Mouse (Mus musculus) MEL (cell line): Measurements from ENCODE around the gene Atp10a. TPM values are rescaled to one million over a fixed set of nuclear protein-coding genes. Genes with fewer than 3 reads are reported as not detected.

Source experiments
- DNase-seq: peaks from one replicate; pipeline ENCODE4 v3.0.0; 2011; ENCODE audit warnings: low read depth, low spot score
- H3K27ac ChIP-seq: 2 replicates; pipeline ENCODE4 v1.5.1; 2012; ENCODE audit warnings: low read depth, mild to moderate bottlenecking, control low read depth, low read length, moderate library complexity; ENCODE audit not compliant: control insufficient read depth
- H3K27me3 ChIP-seq, 2 experiments: fragments of 150-350 bp in 1 of 2; sonication (generic) in 1 of 2; 2 replicates each; pipeline ENCODE4 v1.6.1; 2012; ENCODE audit warnings: low read length in 2 of 2, mild to moderate bottlenecking in 2 of 2, improper control_type of control experiment in 1 of 2, moderate library complexity in 1 of 2; ENCODE audit not compliant: insufficient read depth in 2 of 2, control insufficient read depth in 1 of 2
- H3K36me3 ChIP-seq, 2 experiments: 2 replicates each; pipeline ENCODE4 v1.6.1; 2012 to 2014; ENCODE audit warnings: low read length in 2 of 2, improper control_type of control experiment in 1 of 2, inconsistent platforms in 1 of 2, mild to moderate bottlenecking in 1 of 2; ENCODE audit not compliant: insufficient read depth in 2 of 2, control insufficient read depth in 1 of 2
- H3K4me1 ChIP-seq, 2 experiments: fragments of 150-350 bp in 1 of 2; sonication (generic) in 1 of 2; 2 replicates each; pipeline ENCODE4 v1.6.1; 2012; ENCODE audit warnings: low read length in 2 of 2, improper control_type of control experiment in 1 of 2, mild to moderate bottlenecking in 1 of 2; ENCODE audit not compliant: insufficient read depth in 2 of 2, control insufficient read depth in 1 of 2
- H3K4me3 ChIP-seq, 2 experiments: fragments of 150-350 bp in 1 of 2; sonication (generic) in 1 of 2; 2 replicates each; pipeline ENCODE4 v1.5.1; 2012; ENCODE audit warnings: low read depth in 2 of 2, low read length in 2 of 2, mild to moderate bottlenecking in 2 of 2, moderate library complexity in 2 of 2, control low read depth in 1 of 2, improper control_type of control experiment in 1 of 2; ENCODE audit not compliant: control insufficient read depth in 1 of 2, insufficient read depth in 1 of 2
- H3K79me2 ChIP-seq: 2 replicates; pipeline ENCODE4 v1.6.1; 2012; ENCODE audit warnings: mild to moderate bottlenecking, low read length, moderate library complexity; ENCODE audit not compliant: control insufficient read depth, poor library complexity, insufficient read depth
- H3K9ac ChIP-seq: 2 replicates; pipeline ENCODE4 v1.6.1; 2012; ENCODE audit warnings: low read depth, mild to moderate bottlenecking, control low read depth, low read length, moderate library complexity; ENCODE audit not compliant: control insufficient read depth, poor library complexity, severe bottlenecking
- H3K9me3 ChIP-seq: fragments of 150-350 bp; sonication (generic); replicated peaks from 2 replicates; pipeline ENCODE4 v1.6.1; 2012; ENCODE audit warnings: mild to moderate bottlenecking, low read length, improper control_type of control experiment, moderate library complexity; ENCODE audit not compliant: insufficient read depth
- CHD1 ChIP-seq: IDR thresholded peaks from 2 replicates; pipeline ENCODE4 v1.6.1; 2012; ENCODE audit warnings: low read depth, mild to moderate bottlenecking, inconsistent platforms, low read length, improper control_type of control experiment
- ELF1 ChIP-seq: IDR thresholded peaks from 2 replicates; pipeline ENCODE4 v1.6.1; 2014; ENCODE audit warnings: low read depth, mild to moderate bottlenecking, inconsistent platforms, low read length, improper control_type of control experiment, moderate library complexity
- MAFK ChIP-seq: IDR thresholded peaks from 2 replicates; pipeline ENCODE4 v1.6.1; 2011; ENCODE audit warnings: low read depth, mild to moderate bottlenecking, low read length, improper control_type of control experiment, borderline replicate concordance
- MAX ChIP-seq: IDR thresholded peaks from 2 replicates; pipeline ENCODE4 v1.6.1; 2011; ENCODE audit warnings: low read length, improper control_type of control experiment
- MAZ ChIP-seq: IDR thresholded peaks from 2 replicates; pipeline ENCODE4 v1.6.1; 2012; ENCODE audit warnings: low read depth, mild to moderate bottlenecking, inconsistent platforms, low read length, improper control_type of control experiment
- MYB ChIP-seq: IDR thresholded peaks from 2 replicates; pipeline ENCODE4 v1.6.1; 2011; ENCODE audit warnings: mild to moderate bottlenecking, low read depth, low read length, improper control_type of control experiment
- MYC ChIP-seq: IDR thresholded peaks from 2 replicates; pipeline ENCODE4 v1.6.1; 2011; ENCODE audit warnings: low read depth, mild to moderate bottlenecking, low read length, improper control_type of control experiment, moderate library complexity
- NELFE ChIP-seq: IDR thresholded peaks from 2 replicates; pipeline ENCODE4 v1.6.1; 2011; ENCODE audit warnings: low read depth, low read length, improper control_type of control experiment
- RCOR1 ChIP-seq: IDR thresholded peaks from 2 replicates; pipeline ENCODE4 v1.6.1; 2012; ENCODE audit warnings: low read depth, mild to moderate bottlenecking, inconsistent platforms, low read length, improper control_type of control experiment
- SIN3A ChIP-seq: IDR thresholded peaks from 2 replicates; pipeline ENCODE4 v1.6.1; 2012; ENCODE audit warnings: low read length, improper control_type of control experiment, inconsistent platforms
- TAL1 ChIP-seq: IDR thresholded peaks from 2 replicates; pipeline ENCODE4 v1.6.1; 2012; ENCODE audit warnings: mild to moderate bottlenecking, inconsistent platforms, low read length, moderate library complexity, mixed read lengths
- TBP ChIP-seq: IDR thresholded peaks from 2 replicates; pipeline ENCODE4 v1.8.0; 2011; ENCODE audit warnings: low read depth, low read length, improper control_type of control experiment
- TCF12 ChIP-seq: IDR thresholded peaks from 2 replicates; pipeline ENCODE4 v1.6.1; 2014; ENCODE audit warnings: low read depth, mild to moderate bottlenecking, inconsistent platforms, low read length, improper control_type of control experiment, moderate library complexity
- UBTF ChIP-seq: IDR thresholded peaks from 2 replicates; pipeline ENCODE4 v1.6.1; 2012; ENCODE audit warnings: low read depth, mild to moderate bottlenecking, inconsistent platforms, low read length, improper control_type of control experiment, moderate library complexity, borderline replicate concordance; ENCODE audit not compliant: insufficient read depth
- USF1 ChIP-seq: IDR thresholded peaks from 2 replicates; pipeline ENCODE4 v1.6.1; 2014; ENCODE audit warnings: low read depth, mild to moderate bottlenecking, inconsistent platforms, low read length, improper control_type of control experiment, moderate library complexity
- ZKSCAN1 ChIP-seq: IDR thresholded peaks from 2 replicates; pipeline ENCODE4 v1.6.1; 2012; ENCODE audit warnings: low read depth, mild to moderate bottlenecking, inconsistent platforms, low read length, improper control_type of control experiment, moderate library complexity
- ZMIZ1 ChIP-seq: IDR thresholded peaks from 2 replicates; pipeline ENCODE4 v1.6.1; 2012; ENCODE audit warnings: low read depth, mild to moderate bottlenecking, inconsistent platforms, low read length, improper control_type of control experiment, moderate library complexity
- ZNF384 ChIP-seq: IDR thresholded peaks from 2 replicates; pipeline ENCODE4 v1.6.1; 2012; ENCODE audit warnings: low read depth, mild to moderate bottlenecking, inconsistent platforms, low read length, improper control_type of control experiment
- polyA plus RNA-seq, 2 experiments: library from polyadenylated mRNA; stranded (reverse) in 1 of 2; unstranded in 1 of 2; fragments of >175 nt in 1 of 2; fragments of >200 nt in 1 of 2; gene quantifications; 2 replicates each; pipeline versions ENCODE4 v1.2.1 to v1.2.4; 2012; ENCODE audit warnings: low replicate concordance in 2 of 2, low read depth in 1 of 2; ENCODE audit not compliant: insufficient read length in 2 of 2, insufficient read depth in 1 of 2, missing spikeins in 1 of 2
- total RNA-seq: library from RNA; depleted of rRNA; stranded (reverse); fragments of 300-350 nt; gene quantifications from 2 replicates; pipeline ENCODE4 v1.2.3, GENCODE M21; 2012; rRNA removed

Atp10a gene
- not detected in 2 replicates for total RNA-seq
- polyA plus RNA-seq = not detected

DNA sequence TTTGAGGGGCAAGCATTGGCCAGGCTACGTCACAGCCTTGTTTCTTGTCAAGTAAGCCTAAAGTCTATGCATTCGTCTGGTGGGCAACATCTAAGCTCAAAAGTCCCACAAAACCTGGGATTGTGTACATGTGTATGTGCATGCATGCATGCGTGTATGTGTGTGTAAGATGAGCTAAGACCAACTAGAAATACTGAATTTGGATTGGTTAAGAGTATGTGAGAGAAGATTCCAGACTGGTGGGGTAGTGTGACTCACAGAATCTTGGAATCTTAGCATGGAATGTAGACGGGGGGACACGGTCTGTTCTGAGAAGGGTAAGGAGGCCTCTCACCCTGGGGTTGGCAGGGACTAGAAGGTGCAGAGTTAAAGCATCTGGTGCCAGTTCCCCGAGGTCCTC, at the start of gene Atp10a:
Atp10a (plus strand) TSS at position 301 of the 400 bp plus-strand sequence.
- TF ChIP-seq SIN3A = no peak
- no peak for TF ChIP-seq MAFK
- no peak for TF ChIP-seq ZNF384
- no peak for TF ChIP-seq ELF1
- no peak for TF ChIP-seq USF1
- TF ChIP-seq MYB = no peak
- no peak for TF ChIP-seq ZMIZ1
- TF ChIP-seq ZKSCAN1 = no peak
- no peak for TF ChIP-seq TBP
- no peak for TF ChIP-seq MAX
- no peak for TF ChIP-seq MAZ
- TF ChIP-seq TCF12 = no peak
- no peak for TF ChIP-seq MYC
- TF ChIP-seq CHD1 = no peak
- TF ChIP-seq TAL1 = no peak
- no peak for TF ChIP-seq NELFE
- no peaks in the 10 kb centered on the region for H3K27me3 ChIP-seq

DNA sequence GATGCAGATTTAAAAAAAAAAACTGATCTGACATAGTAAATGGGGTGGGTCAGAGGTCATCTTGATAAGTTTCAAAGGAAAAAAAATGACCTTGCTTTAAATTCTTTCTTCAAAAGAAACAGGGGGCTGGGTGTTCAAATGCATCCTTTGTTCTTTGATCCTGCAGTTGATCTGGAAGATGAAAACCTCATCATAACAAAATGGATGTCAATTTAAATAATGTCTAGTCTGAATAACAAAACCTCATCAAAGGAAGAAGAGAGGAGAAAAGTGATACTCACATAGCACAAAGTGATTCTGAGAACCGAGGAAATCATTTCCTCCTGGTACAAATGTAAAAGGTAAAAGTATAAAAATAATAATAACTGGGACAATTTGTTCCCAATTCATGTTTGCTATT, 37.9 kb upstream of the Atp10a start:
- TF ChIP-seq UBTF (no peak), RCOR1 (no peak)
- Histone ChIP-seq H3K9me3 (no peaks in the 10 kb centered on the region), H3K27ac (no peak overlapping the region), H3K9ac (no peak overlapping the region), H3K4me1 (no peaks in the 10 kb centered on the region), H3K4me3 (no peak overlapping the region), H3K79me2 (no peaks in the 10 kb centered on the region), H3K36me3 (no peaks in the 10 kb centered on the region), H3K27me3 (no peaks in the 10 kb centered on the region)
- DNase-seq = no peak

More for the DNA sequence above, at the start of gene Atp10a:
- Histone ChIP-seq H3K9ac (no peak within 1 kb of the TSS), H3K79me2 (no peaks in the 10 kb centered on the region), H3K4me1 (no peaks in the 10 kb centered on the region), H3K9me3 (no peaks in the 10 kb centered on the region), H3K4me3 (no peak within 1 kb of the TSS), H3K27ac (no peak within 1 kb of the TSS), H3K36me3 (no peaks in the 10 kb centered on the region)
- DNase-seq = no peak
